Mouse (Mus musculus): ENCODE data around the gene Adamtsl2. TPM values are rescaled to one million over a fixed set of nuclear protein-coding genes. Genes with fewer than 3 reads are reported as not detected.

Gene Adamtsl2
- total RNA-seq, 2 experiments from 2014 or later = 27.9 to 36.3 TPM

DNA sequence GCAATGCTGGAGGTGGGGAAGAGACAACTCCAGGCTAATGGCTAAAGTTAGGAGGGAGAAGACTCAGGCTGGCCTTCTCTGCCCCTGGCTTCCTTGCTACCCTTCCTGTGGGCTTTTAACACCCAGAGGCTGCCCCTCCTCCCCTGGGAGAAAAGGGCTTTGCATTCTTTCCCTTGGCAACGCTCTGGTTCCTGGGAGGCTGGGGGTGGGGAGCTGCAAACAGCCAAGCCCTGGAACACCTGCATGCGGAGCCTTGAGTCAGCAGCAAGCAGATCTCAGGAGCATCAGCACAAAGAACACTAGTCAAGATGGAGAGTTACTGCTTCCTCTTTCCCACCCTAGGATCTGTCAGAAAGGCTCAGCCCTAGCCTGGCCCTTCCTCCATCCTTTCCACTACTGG lies 70.3 kb downstream of the Adamtsl2 start:
- intact Hi-C loops (cut with DNase I) = no loop called here
- no peak for DNase-seq

GRCm38 (mm10) chr2:27154466-27155185 lies 75.4 kb downstream of the Adamtsl2 start:
- DNase-seq = no peak
- intact Hi-C loops (cut with DNase I) = no loop called here

- DNase-seq = no peak
- intact Hi-C loops (cut with DNase I) = no loop called here
These were observed 77.4 kb downstream of the Adamtsl2 start for GRCm38 (mm10) chr2:27156596-27156995.

Other genes with a start within 250 kb of the Adamtsl2 start
- gene Abo, start 214.4 kb upstream of the Adamtsl2 start, total RNA-seq (2021) = not detected
- gene Surf6, start 176.5 kb upstream of the Adamtsl2 start, total RNA-seq (2021) = 10 to 100 TPM; 11.3 to 12.3 TPM
- 10 to 100 TPM; 24.4 to 26.5 TPM for gene Med22, start 168.7 kb upstream of the Adamtsl2 start, total RNA-seq (2021)
- 100 to 1,000 TPM; 272 to 313 TPM for gene Rpl7a, start 168.6 kb upstream of the Adamtsl2 start, total RNA-seq (2021)
- gene Surf2, start 163.0 kb upstream of the Adamtsl2 start, total RNA-seq (2021) = 10 to 100 TPM; 14.3 to 15.0 TPM
- gene Surf1, start 162.8 kb upstream of the Adamtsl2 start, total RNA-seq (2021) = 10 to 100 TPM; 44.3 to 45.3 TPM
- gene Surf4, start 145.5 kb upstream of the Adamtsl2 start, total RNA-seq (2021) = 10 to 100 TPM; 84.7 to 88.7 TPM
- gene Stkld1, start 145.3 kb upstream of the Adamtsl2 start, total RNA-seq (2021) = under 1 TPM in 1 of 2 experiments, not detected in 1; 0.29 TPM
- gene Rexo4, start 115.0 kb upstream of the Adamtsl2 start, total RNA-seq (2021) = 10 to 100 TPM; 13.6 to 16.4 TPM
- not detected for gene Adamts13, start 106.0 kb upstream of the Adamtsl2 start, total RNA-seq (2021)
- gene Cacfd1, start 69.5 kb upstream of the Adamtsl2 start, total RNA-seq (2021) = 10 to 100 TPM; 32.4 to 37.2 TPM
- gene Slc2a6, start 51.4 kb upstream of the Adamtsl2 start, total RNA-seq (2021) = under 1 TPM; 0.41 TPM
- gene Mymk, start 7.2 kb upstream of the Adamtsl2 start, total RNA-seq (2021) = not detected
- gene Fam163b, start 63.1 kb downstream of the Adamtsl2 start, total RNA-seq (2021) = under 1 TPM; 0.38 to 0.51 TPM
- 1 to 10 TPM; 2.2 to 2.6 TPM for gene Dbh, start 85.9 kb downstream of the Adamtsl2 start, total RNA-seq (2021)
- 10 to 100 TPM; 15.3 to 15.6 TPM for gene Sardh, start 169.0 kb downstream of the Adamtsl2 start, total RNA-seq (2021)